Mouse (Mus musculus) MEL (cell line): ENCODE measurements at regions not wholly inside any gene's neighbourhood (a gene's known extent, or its start where the extent isn't known, plus 50 kb on each side); places are given as distances from the start of the nearest gene placed in this dataset.

Experiments
- DNase-seq: peaks from one replicate; pipeline ENCODE4 v3.0.0; 2011; ENCODE audit warnings: low read depth, low spot score
- H3K27ac ChIP-seq: 2 replicates; pipeline ENCODE4 v1.5.1; 2012; ENCODE audit warnings: low read depth, mild to moderate bottlenecking, control low read depth, low read length, moderate library complexity; ENCODE audit not compliant: control insufficient read depth
- H3K27me3 ChIP-seq, 2 experiments: fragments of 150-350 bp in 1 of 2; sonication (generic) in 1 of 2; 2 replicates each; pipeline ENCODE4 v1.6.1; 2012; ENCODE audit warnings: low read length in 2 of 2, mild to moderate bottlenecking in 2 of 2, improper control_type of control experiment in 1 of 2, moderate library complexity in 1 of 2; ENCODE audit not compliant: insufficient read depth in 2 of 2, control insufficient read depth in 1 of 2
- H3K36me3 ChIP-seq, 2 experiments: 2 replicates each; pipeline ENCODE4 v1.6.1; 2012 to 2014; ENCODE audit warnings: low read length in 2 of 2, improper control_type of control experiment in 1 of 2, inconsistent platforms in 1 of 2, mild to moderate bottlenecking in 1 of 2; ENCODE audit not compliant: insufficient read depth in 2 of 2, control insufficient read depth in 1 of 2
- H3K4me1 ChIP-seq, 2 experiments: fragments of 150-350 bp in 1 of 2; sonication (generic) in 1 of 2; 2 replicates each; pipeline ENCODE4 v1.6.1; 2012; ENCODE audit warnings: low read length in 2 of 2, improper control_type of control experiment in 1 of 2, mild to moderate bottlenecking in 1 of 2; ENCODE audit not compliant: insufficient read depth in 2 of 2, control insufficient read depth in 1 of 2
- H3K4me3 ChIP-seq, 2 experiments: fragments of 150-350 bp in 1 of 2; sonication (generic) in 1 of 2; 2 replicates each; pipeline ENCODE4 v1.5.1; 2012; ENCODE audit warnings: low read depth in 2 of 2, low read length in 2 of 2, mild to moderate bottlenecking in 2 of 2, moderate library complexity in 2 of 2, control low read depth in 1 of 2, improper control_type of control experiment in 1 of 2; ENCODE audit not compliant: control insufficient read depth in 1 of 2, insufficient read depth in 1 of 2
- H3K79me2 ChIP-seq: 2 replicates; pipeline ENCODE4 v1.6.1; 2012; ENCODE audit warnings: mild to moderate bottlenecking, low read length, moderate library complexity; ENCODE audit not compliant: control insufficient read depth, poor library complexity, insufficient read depth
- H3K9ac ChIP-seq: 2 replicates; pipeline ENCODE4 v1.6.1; 2012; ENCODE audit warnings: low read depth, mild to moderate bottlenecking, control low read depth, low read length, moderate library complexity; ENCODE audit not compliant: control insufficient read depth, poor library complexity, severe bottlenecking
- H3K9me3 ChIP-seq: fragments of 150-350 bp; sonication (generic); replicated peaks from 2 replicates; pipeline ENCODE4 v1.6.1; 2012; ENCODE audit warnings: mild to moderate bottlenecking, low read length, improper control_type of control experiment, moderate library complexity; ENCODE audit not compliant: insufficient read depth
- CHD1 ChIP-seq: IDR thresholded peaks from 2 replicates; pipeline ENCODE4 v1.6.1; 2012; ENCODE audit warnings: low read depth, mild to moderate bottlenecking, inconsistent platforms, low read length, improper control_type of control experiment
- CTCF ChIP-seq, 3 experiments: IDR thresholded peaks in 2 of 3; conservative IDR thresholded peaks in 1 of 3; 2 replicates each; pipeline ENCODE4 v1.5.1; 2011 to 2012; ENCODE audit warnings: low read length in 3 of 3, low read depth in 2 of 3, mild to moderate bottlenecking in 2 of 3, improper control_type of control experiment in 1 of 3, inconsistent platforms in 1 of 3, mixed read lengths in 1 of 3, moderate library complexity in 1 of 3; ENCODE audit not compliant: control insufficient read depth in 1 of 3, insufficient read depth in 1 of 3, poor library complexity in 1 of 3, severe bottlenecking in 1 of 3
- E2F4 ChIP-seq: IDR thresholded peaks from 2 replicates; pipeline ENCODE4 v1.6.1; 2011; ENCODE audit warnings: low read depth, low read length, improper control_type of control experiment, borderline replicate concordance
- EP300 ChIP-seq, 2 experiments: IDR thresholded peaks; 2 replicates each; pipeline ENCODE4 v1.6.1; 2011; ENCODE audit warnings: improper control_type of control experiment in 2 of 2, low read length in 2 of 2, low read depth in 1 of 2, mild to moderate bottlenecking in 1 of 2
- KAT2A ChIP-seq: conservative IDR thresholded peaks from 2 replicates; pipeline ENCODE4 v1.6.1; 2012; ENCODE audit warnings: low read depth, low read length, improper control_type of control experiment, inconsistent platforms
- POLR2AphosphoS5 ChIP-seq: IDR thresholded peaks from 2 replicates; pipeline ENCODE4 v1.6.1; 2012; ENCODE audit warnings: low read depth, borderline replicate concordance, mild to moderate bottlenecking, inconsistent platforms, low read length, moderate library complexity, mixed read lengths
- TAL1 ChIP-seq: IDR thresholded peaks from 2 replicates; pipeline ENCODE4 v1.6.1; 2012; ENCODE audit warnings: mild to moderate bottlenecking, inconsistent platforms, low read length, moderate library complexity, mixed read lengths
- USF1 ChIP-seq: IDR thresholded peaks from 2 replicates; pipeline ENCODE4 v1.6.1; 2014; ENCODE audit warnings: low read depth, mild to moderate bottlenecking, inconsistent platforms, low read length, improper control_type of control experiment, moderate library complexity
- ZNF384 ChIP-seq: IDR thresholded peaks from 2 replicates; pipeline ENCODE4 v1.6.1; 2012; ENCODE audit warnings: low read depth, mild to moderate bottlenecking, inconsistent platforms, low read length, improper control_type of control experiment

DNA sequence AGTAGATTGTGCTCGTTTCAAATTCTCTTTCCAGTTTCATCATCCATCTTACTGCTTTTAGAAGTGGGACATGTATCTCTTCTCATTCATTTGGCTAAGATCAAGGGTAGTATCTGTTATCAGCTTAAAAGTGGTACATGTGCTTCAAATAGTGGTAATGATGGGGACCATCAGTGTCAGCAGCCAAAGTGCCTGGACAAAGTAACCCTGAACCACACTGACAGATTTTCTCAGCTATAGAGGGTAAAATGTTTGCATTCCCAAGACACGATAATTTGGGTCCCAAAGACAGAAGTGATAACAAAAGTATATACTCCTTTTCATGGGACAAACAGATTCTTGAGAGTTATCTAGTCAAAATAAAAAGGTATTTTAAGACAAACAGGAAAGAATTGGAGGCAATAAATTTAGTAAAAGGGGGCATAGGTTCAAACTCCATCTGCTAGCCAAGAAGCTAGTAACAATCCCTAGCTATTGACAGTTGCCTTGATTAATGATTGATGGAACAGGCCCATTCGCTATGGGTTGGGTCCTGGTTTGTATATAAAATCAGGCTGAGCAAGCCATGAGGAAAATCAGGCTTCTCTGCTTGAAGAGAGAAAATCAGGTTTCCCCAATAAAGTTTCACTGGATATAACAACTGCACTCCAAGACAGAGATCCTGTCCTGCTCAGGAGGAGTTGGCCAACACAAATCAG is 189.5 kb downstream of the Tph2 start:
- no peaks in the 10 kb centered on the region for H3K9me3 ChIP-seq
- no peak overlapping the region for H3K9ac ChIP-seq
- H3K4me1 ChIP-seq = no peaks in the 10 kb centered on the region
- no peak for DNase-seq
- H3K27ac ChIP-seq = no peak overlapping the region
- no peak overlapping the region for H3K4me3 ChIP-seq
- TF ChIP-seq ZNF384 = no peak
- TF ChIP-seq E2F4 = no peak
- TF ChIP-seq KAT2A = no peak
- no peak for TF ChIP-seq POLR2AphosphoS5
- TF ChIP-seq USF1 = no peak
- TF ChIP-seq CHD1 = no peak
- no peak for TF ChIP-seq TAL1
- no peaks in the 10 kb centered on the region for H3K79me2 ChIP-seq
- H3K27me3 ChIP-seq = no peaks in the 10 kb centered on the region
- H3K36me3 ChIP-seq = no peaks in the 10 kb centered on the region

DNA sequence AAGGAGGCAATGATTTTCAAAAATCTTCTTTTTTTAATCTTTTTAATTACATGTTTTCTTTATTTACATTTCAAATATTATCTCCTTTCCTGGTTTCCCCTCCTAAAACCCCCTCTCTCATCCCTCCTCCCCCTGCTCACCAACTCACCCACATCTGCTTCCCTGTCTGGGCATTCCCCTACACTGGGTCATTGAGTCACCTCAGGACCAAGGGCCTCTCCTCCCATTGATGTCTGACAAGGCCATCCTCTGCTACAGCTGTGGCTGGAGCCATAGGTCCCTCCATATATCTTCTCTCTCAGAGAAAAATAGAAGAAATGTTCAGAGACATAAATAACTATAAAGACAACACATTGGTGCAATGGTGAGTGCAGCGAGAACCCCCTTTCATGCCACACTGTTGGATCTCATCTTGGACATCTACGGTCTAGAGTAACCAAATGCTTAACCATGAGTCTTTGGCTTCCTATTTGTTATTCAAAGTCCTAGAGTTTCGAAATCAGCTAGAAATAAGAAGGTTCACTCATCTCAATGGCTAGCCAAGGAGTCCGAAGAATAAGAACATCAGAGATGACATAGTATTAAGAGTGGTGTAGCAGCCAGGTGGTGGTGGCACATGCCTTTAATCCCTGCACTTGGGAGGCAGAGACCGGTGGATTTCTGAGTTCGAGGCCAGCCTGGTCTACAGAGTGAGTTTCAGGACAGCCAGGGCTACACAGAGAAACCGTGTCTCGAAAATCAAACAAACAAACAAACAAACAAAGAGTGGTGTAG is 186.5 kb upstream of the Trhde start:
- Histone ChIP-seq H3K9me3 (no peaks in the 10 kb centered on the region), H3K27ac (no peak overlapping the region), H3K27me3 (no peaks in the 10 kb centered on the region), H3K4me3 (no peak overlapping the region), H3K9ac (no peak overlapping the region), H3K36me3 (no peaks in the 10 kb centered on the region), H3K4me1 (no peaks in the 10 kb centered on the region), H3K79me2 (no peaks in the 10 kb centered on the region)
- DNase-seq = no peak
- no peak for TF ChIP-seq CTCF (IDR thresholded peaks at IDR 0.05 in 2 of 3, conservative IDR thresholded peaks at IDR 0.05 in 1 of 3; ENCODE audit: control insufficient read depth in 1 of 3, insufficient read depth in 1 of 3, low read depth in 2 of 3, low read length in 3 of 3, poor library complexity in 1 of 3, severe bottlenecking in 1 of 3)

DNA sequence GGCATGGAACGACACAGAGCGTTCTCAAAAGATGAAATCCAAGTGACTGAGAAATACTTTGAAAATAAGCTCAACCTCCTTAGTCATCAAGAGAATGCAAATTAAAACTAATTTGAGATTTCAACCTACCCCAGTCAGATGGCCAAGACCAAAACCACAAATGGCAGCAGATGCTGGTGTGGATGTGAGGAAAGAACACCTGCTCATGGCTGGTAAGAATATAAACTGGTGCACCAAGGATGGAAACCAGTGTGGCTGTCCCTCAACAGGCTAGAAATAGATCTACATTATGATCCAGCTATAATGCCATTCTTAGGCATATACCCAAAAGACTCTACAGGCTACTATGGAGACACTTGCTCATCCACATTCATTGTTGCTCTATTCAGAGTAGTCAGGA is 170.3 kb upstream of the Trhde start:
- no peaks in the 10 kb centered on the region for H3K27me3 ChIP-seq
- no peaks in the 10 kb centered on the region for H3K4me1 ChIP-seq
- no peak overlapping the region for H3K4me3 ChIP-seq
- H3K9me3 ChIP-seq = no peaks in the 10 kb centered on the region
- H3K79me2 ChIP-seq = no peaks in the 10 kb centered on the region
- H3K9ac ChIP-seq = no peak overlapping the region
- no peak for TF ChIP-seq EP300 (IDR thresholded peaks at IDR 0.05; ENCODE audit: low read depth in 1 of 2, low read length in 2 of 2)
- no peaks in the 10 kb centered on the region for H3K36me3 ChIP-seq
- DNase-seq = no peak
- H3K27ac ChIP-seq = no peak overlapping the region
